Mouse (Mus musculus) heart, embryonic 10.5 days (tissue): ENCODE results near the gene Cmbl. TPM values are rescaled to one million over a fixed set of nuclear protein-coding genes. Genes with fewer than 3 reads are reported as not detected.

Source experiments
- DNase-seq: peaks from one replicate; pipeline ENCODE4 v3.0.0-alpha.2; 2017; ENCODE audit warnings: low spot score
- H3K27ac ChIP-seq: fragments of 300-500 bp; sonication (generic); 2 replicates; pipeline ENCODE4 v1.5.1; 2016; ENCODE audit warnings: mild to moderate bottlenecking
- H3K27me3 ChIP-seq: fragments of 300-500 bp; sonication (generic); 2 replicates; pipeline ENCODE4 v1.6.1; 2016; ENCODE audit warnings: mild to moderate bottlenecking; ENCODE audit not compliant: poor library complexity, insufficient read depth, severe bottlenecking
- H3K36me3 ChIP-seq: fragments of 300-500 bp; sonication (generic); 2 replicates; pipeline ENCODE4 v1.6.1; 2016; ENCODE audit warnings: mild to moderate bottlenecking, moderate library complexity
- H3K4me1 ChIP-seq: fragments of 300-500 bp; sonication (generic); 2 replicates; pipeline ENCODE4 v1.6.1; 2016; ENCODE audit warnings: mild to moderate bottlenecking
- H3K4me3 ChIP-seq: fragments of 300-500 bp; sonication (generic); 2 replicates; pipeline ENCODE4 v1.5.1; 2016; ENCODE audit warnings: mild to moderate bottlenecking, moderate library complexity
- H3K9me3 ChIP-seq: fragments of 300-500 bp; sonication (generic); 2 replicates; pipeline ENCODE4 v1.6.1; 2016; ENCODE audit warnings: mild to moderate bottlenecking, moderate library complexity
- WGBS: fragments of 180-500 bp; shearing (Covaris S2); methylation state at CpG from one replicate; pipeline ENCODE4 v1.1.7; 2016; 5-methylcytosine and 5-hydroxymethylcytosine counted together
- polyA plus RNA-seq: library from polyadenylated mRNA; unstranded; fragments of >200 nt; fragmentation: Nextera tagmentation; extraction: Ambion mirVana; gene quantifications from 2 replicates; pipeline ENCODE4 v1.2.1, GENCODE M21; 2016

Gene Cmbl
- polyA plus RNA-seq, 1 experiment from 2014 or later: 7.3 TPM

DNA sequence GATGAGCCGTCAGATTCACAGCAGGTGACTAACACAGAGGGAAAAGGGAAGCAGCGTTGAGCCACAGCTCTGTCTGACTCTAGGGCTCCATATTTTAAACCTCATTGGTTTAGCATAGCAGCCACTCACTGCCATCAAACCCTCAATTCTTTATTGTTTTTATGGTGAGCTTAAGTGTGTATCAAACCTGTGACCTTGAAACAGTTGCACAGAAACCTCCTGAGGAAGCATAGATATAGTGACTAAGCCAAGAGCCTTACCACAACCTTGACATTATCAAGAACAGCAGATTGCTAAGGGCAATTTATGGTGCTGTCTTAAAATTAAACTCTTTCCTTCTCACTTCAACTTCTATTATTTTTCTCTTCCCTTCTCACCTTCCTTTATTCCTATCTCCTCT is 31.7 kb upstream of the Cmbl start:
- Histone ChIP-seq H3K36me3 (no peaks in the 10 kb centered on the region), H3K9me3 (no peaks in the 10 kb centered on the region), H3K4me1 (peaks cover 19% of the 10 kb centered on the region), H3K27ac (no peak overlapping the region), H3K4me3 (no peak overlapping the region), H3K27me3 (no peaks in the 10 kb centered on the region)
- 88% methylated on average over 2 of the region's 2 CpGs for WGBS
- DNase-seq: no peak

DNA sequence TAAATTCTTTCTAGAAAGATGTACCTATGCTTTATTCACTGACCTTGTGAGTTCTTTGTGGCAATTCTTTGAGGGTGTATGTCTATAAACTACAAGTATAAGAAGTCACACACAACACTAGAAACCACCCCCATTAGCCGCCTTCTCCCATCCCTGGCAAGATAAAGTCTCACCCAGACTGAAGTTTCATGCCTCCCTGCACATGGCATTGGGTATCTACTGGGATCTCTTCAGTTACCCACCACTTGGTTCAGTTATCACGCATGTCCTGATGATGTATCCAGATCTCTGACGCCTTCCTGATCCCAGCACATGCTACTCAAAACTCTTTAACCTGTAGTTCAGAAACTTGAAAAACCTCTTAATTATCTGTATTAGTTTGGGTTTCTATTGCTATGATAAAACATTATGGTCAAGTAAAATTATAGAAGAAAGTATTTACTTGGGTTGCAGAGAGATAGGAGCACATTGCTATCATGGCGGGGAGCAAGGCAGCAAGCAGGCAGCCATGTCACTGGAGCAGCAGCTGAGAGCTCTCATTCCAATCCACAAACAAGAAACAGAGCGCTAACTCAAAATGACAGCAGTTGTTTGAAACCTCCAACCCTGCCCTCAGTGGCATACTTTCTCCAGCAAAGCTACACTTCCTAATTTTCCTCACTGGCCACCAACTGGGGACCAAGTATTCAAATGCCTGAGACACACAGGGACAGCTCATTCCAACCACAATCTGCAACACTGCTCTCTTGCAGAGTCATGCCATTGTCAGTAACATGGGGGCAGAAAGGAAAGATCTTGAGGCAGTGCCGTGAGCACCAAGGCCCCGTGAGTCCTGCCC is 30.5 kb upstream of the Cmbl start:
- Histone ChIP-seq H3K27me3 (no peaks in the 10 kb centered on the region), H3K4me3 (no peak overlapping the region), H3K27ac (no peak overlapping the region), H3K36me3 (no peaks in the 10 kb centered on the region), H3K9me3 (no peaks in the 10 kb centered on the region), H3K4me1 (peaks cover 16% of the 10 kb centered on the region)
- WGBS: 78% methylated on average over 7 of the region's 7 CpGs
- peak; percentile 65 for DNase-seq

DNA sequence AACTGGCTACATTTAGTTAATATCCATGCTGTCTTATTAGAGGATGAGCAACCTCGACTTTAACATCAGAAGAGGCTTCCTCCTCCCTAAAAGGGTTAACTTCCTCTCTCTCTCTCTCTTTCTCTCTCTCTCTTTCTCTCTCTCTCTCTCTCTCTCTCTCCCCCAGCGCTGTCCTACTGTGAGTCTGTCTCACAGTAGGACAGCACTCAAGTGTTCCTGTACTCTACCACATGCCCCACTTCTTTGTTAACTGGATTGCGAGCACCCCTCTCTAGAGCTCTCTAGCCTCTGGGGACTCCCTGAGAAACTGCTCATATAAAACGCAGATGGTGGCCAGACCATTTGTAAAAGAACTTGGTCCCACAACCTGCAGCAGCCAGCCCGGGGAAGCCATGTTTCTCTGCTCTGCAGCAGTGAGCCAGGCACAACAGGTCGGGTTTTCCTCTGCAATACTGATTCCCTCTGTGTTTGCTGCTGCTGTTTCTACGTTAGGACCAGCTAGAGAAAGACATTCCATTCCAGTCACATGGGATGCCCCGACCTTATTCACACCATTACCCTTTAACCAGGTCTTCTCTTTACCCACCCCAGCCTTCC is 29.8 kb upstream of the Cmbl start:
- 41% methylated on average over 8 of the region's 8 CpGs for WGBS
- Histone ChIP-seq H3K27ac (0 out of 2 replicates have a peak overlapping the region, but pooled peaks have one; percentile 10), H3K9me3 (no peaks in the 10 kb centered on the region), H3K4me1 (peaks cover 22% of the 10 kb centered on the region), H3K4me3 (no peak overlapping the region), H3K27me3 (no peaks in the 10 kb centered on the region), H3K36me3 (no peaks in the 10 kb centered on the region)
- DNase-seq: peak; percentile 62

DNA sequence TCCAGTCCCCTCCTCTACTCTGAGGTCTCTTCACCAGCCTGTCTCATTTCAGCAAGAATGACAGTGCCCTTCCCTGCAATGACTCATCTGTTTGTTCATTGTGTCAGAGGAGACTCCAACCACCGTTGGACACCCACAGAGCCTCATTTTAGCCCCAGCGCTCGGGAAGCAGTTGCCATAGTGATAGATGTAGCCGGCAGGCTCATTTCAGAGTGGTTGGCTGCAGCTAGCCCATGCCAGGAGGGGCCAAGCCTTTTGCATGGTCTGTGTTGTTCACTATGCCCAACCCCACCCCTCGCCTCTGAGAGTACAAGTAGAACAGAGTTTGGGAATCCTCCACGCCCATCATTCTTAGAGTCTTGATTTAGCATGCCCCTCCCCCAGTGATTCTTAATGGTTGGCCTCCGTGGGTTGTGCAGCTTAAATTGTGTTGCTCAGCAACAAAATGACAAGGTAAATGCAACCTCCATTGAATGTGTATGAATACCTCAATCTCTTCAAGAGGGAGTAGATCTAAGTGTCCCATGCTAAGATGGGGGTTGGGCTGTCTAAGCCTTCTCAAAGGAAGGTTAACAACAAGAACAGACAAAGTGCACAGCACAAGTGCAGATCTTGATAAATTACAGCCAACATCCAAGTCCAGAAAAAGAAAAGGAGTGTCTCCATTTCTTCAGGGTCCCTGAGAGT is 29.0 kb upstream of the Cmbl start:
- no peaks in the 10 kb centered on the region for H3K9me3 ChIP-seq
- H3K4me3 ChIP-seq: no peak overlapping the region
- H3K4me1 ChIP-seq: peaks cover 26% of the 10 kb centered on the region
- 43% methylated on average over 7 of the region's 7 CpGs for WGBS
- DNase-seq: no peak
- no peaks in the 10 kb centered on the region for H3K36me3 ChIP-seq
- H3K27ac ChIP-seq: 0 out of 2 replicates have a peak overlapping the region, but pooled peaks have one; percentile 22
- no peaks in the 10 kb centered on the region for H3K27me3 ChIP-seq

- H3K27ac ChIP-seq: no peak overlapping the region
- H3K27me3 ChIP-seq: no peaks in the 10 kb centered on the region
- WGBS: 83% methylated on average over 2 of the region's 2 CpGs
- no peaks in the 10 kb centered on the region for H3K9me3 ChIP-seq
- H3K36me3 ChIP-seq: no peaks in the 10 kb centered on the region
- peak; percentile 54 for DNase-seq
- peaks cover 36% of the 10 kb centered on the region for H3K4me1 ChIP-seq
- no peak overlapping the region for H3K4me3 ChIP-seq
Observed at GRCm38 (mm10) chr15:31537706-31538105, 27.5 kb upstream of the Cmbl start.

DNA sequence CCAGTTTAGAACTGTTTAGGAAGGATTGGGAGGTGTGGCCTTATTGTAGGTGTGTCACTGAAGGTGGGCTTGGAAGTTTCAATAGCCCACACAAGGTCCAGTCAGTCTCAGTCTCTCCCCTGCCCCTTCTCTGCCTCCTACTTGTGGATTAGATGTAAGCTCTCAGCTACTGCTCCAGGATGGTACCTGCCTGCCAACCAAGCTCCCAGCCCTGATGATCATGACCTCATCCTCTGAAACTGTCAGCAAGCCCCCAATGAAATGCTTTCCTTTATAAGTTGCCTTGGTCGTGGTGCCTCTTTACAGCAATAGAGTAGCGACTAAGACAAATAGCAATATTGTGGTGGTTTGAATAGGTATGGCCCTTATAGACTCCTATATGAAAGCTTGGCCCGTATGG is 26.8 kb upstream of the Cmbl start:
- Histone ChIP-seq H3K36me3 (no peaks in the 10 kb centered on the region), H3K4me3 (no peak overlapping the region), H3K27ac (no peak overlapping the region), H3K4me1 (peaks cover 42% of the 10 kb centered on the region), H3K27me3 (no peaks in the 10 kb centered on the region), H3K9me3 (no peaks in the 10 kb centered on the region)
- DNase-seq: peak; percentile 53
- WGBS: 89% methylated on average over 3 of the region's 3 CpGs

- H3K27me3 ChIP-seq: no peaks in the 10 kb centered on the region
- WGBS: 65% methylated on average over 9 of the region's 9 CpGs
- H3K9me3 ChIP-seq: no peaks in the 10 kb centered on the region
- no peak overlapping the region for H3K4me3 ChIP-seq
- H3K36me3 ChIP-seq: no peaks in the 10 kb centered on the region
- H3K27ac ChIP-seq: no peak overlapping the region; the same call in 1 of the 2 replicates
- H3K4me1 ChIP-seq: peaks cover 56% of the 10 kb centered on the region
- peak; percentile 69 for DNase-seq
Observed at GRCm38 (mm10) chr15:31539643-31540512, 25.3 kb upstream of the Cmbl start.

DNA sequence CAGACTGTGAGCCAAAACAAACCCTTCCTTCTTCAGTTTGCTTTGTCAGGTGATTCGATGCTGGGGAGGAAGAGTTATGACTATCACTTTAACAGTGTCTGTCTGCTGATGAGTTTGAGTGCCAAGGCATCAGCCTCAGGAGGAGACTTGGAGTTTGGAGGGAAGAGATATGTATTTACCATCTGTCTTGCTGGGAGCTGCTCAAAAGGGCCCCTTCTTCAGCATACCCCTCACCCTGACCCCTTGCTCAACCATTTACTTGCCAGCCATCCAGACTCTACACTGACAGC is 24.7 kb upstream of the Cmbl start:
- Histone ChIP-seq H3K9me3 (no peaks in the 10 kb centered on the region), H3K4me3 (no peak overlapping the region), H3K27ac (no peak overlapping the region; the same call in 1 of the 2 replicates), H3K36me3 (no peaks in the 10 kb centered on the region), H3K4me1 (peaks cover 59% of the 10 kb centered on the region), H3K27me3 (no peaks in the 10 kb centered on the region)
- DNase-seq: peak; percentile 55
- 59% methylated on average over 1 of the region's 1 CpGs for WGBS

DNA sequence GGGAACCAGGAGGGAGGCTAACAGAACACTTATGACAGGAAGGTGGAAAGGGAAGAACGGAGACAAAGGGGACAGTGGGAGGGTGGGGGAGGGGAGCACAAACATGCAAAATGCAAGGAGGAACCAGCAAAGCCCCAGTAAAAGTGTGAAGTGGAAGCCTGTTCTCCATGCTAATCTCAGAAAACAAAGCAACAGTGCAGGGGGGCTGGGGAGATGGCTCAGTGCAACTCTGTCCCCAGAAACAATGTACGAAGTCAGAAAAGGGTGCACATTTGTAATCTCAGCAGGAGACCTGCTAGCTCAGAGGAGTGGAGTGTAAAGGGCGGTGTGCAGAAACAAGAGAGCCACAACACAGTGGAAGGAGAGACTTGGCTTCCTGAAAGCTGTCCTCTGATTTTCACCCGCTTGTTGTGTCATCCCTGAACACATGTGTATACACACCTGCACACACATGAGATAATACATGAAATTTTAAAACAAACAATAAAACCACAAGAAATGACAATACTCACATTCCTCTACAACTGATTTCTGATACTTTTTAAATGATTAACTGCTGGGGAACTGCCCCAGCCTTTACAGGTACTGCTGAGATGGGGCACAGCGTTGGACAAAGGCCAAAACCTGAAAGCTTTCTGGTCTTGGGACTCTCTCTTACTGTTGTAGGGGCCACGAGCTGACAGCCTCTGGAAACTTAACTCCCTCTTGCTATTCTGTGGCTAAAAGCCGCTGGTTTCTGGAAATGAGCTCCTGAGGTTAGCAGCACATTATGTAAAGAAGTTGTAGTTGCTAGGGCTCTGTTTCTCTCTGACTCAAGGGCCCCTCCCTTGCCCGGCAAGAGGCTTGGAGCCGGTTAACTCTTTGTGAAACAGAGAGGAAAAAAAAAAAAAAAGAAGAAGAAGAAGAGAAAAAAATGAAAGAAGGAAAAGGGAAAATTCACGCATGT is 22.9 kb upstream of the Cmbl start:
- H3K36me3 ChIP-seq: no peaks in the 10 kb centered on the region

GRCm38 (mm10) chr15:31543246-31543645 is 21.9 kb upstream of the Cmbl start:
- peak overlapping the region; percentile 52 for H3K27ac ChIP-seq
- no peaks in the 10 kb centered on the region for H3K9me3 ChIP-seq
- no peaks in the 10 kb centered on the region for H3K27me3 ChIP-seq
- no peaks in the 10 kb centered on the region for H3K36me3 ChIP-seq
- WGBS: 2% methylated on average over 3 of the region's 3 CpGs
- no peak for DNase-seq
- peaks cover 58% of the 10 kb centered on the region for H3K4me1 ChIP-seq
- H3K4me3 ChIP-seq: no peak overlapping the region

More for the DNA sequence above, 22.9 kb upstream of the Cmbl start:
- DNase-seq: no peak
- 14% methylated on average over 10 of the region's 10 CpGs for WGBS
- no peaks in the 10 kb centered on the region for H3K27me3 ChIP-seq
- H3K4me3 ChIP-seq: no peak overlapping the region
- peaks cover 58% of the 10 kb centered on the region for H3K4me1 ChIP-seq
- no peaks in the 10 kb centered on the region for H3K9me3 ChIP-seq
- peak overlapping the region; percentile 67 for H3K27ac ChIP-seq

DNA sequence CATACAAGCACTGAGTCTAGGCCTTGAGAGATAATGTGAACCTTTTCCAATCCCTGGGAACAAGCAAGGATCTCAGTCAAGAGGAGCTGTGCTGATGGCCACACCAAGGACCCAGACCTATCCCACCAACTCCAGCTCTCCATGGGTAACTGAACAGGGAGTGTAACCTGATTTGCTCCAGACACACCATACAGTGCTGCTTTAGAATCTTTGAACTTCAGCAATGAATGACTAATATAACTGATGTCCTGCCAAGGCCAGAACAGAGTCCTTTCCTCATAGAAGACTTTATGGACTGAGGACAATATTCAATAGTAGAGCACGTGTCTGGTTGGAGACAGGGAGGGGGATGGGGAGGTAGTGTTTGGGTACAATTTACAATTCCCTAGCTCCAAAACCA is 20.1 kb upstream of the Cmbl start:
- 29% methylated on average over 1 of the region's 1 CpGs for WGBS
- Histone ChIP-seq H3K4me3 (no peak overlapping the region), H3K36me3 (no peaks in the 10 kb centered on the region), H3K27ac (peak overlapping the region; percentile 31; the same call in 1 of the 2 replicates), H3K9me3 (no peaks in the 10 kb centered on the region), H3K4me1 (peaks cover 51% of the 10 kb centered on the region), H3K27me3 (no peaks in the 10 kb centered on the region)
- DNase-seq: no peak

GRCm38 (mm10) chr15:31546291-31546690 is 18.9 kb upstream of the Cmbl start:
- H3K27ac ChIP-seq: no peak overlapping the region
- no peak overlapping the region for H3K4me3 ChIP-seq
- WGBS: 83% methylated on average over 6 of the region's 6 CpGs

More at GRCm38 (mm10) chr15:31546291-31546690, 18.9 kb upstream of the Cmbl start:
- H3K27me3 ChIP-seq: no peaks in the 10 kb centered on the region
- peaks cover 44% of the 10 kb centered on the region for H3K4me1 ChIP-seq
- H3K9me3 ChIP-seq: no peaks in the 10 kb centered on the region
- no peaks in the 10 kb centered on the region for H3K36me3 ChIP-seq
- no peak for DNase-seq
